Mouse (Mus musculus) forebrain, embryonic 14.5 days (tissue): ENCODE data around the gene H2-Eb1. TPM values are rescaled to one million over a fixed set of nuclear protein-coding genes. Genes with fewer than 3 reads are reported as not detected.

Experiments
- polyA plus RNA-seq: library from polyadenylated mRNA; unstranded; fragments of >200 nt; fragmentation: Nextera tagmentation; extraction: Ambion mirVana; gene quantifications from 2 replicates; pipeline ENCODE4 v1.2.1, GENCODE M21; 2014

The H2-Eb1 gene
- polyA plus RNA-seq, 1 experiment from 2014 or later, result 0.85 TPM

Other genes starting within 250 kb of the H2-Eb1 start
- 0.22 TPM in 1 of 2 replicates, not detected in the other for gene H2-Oa, start 213.5 kb upstream of the H2-Eb1 start, polyA plus RNA-seq
- gene H2-DMa, start 186.3 kb upstream of the H2-Eb1 start, polyA plus RNA-seq, result 11.0 and 11.6 TPM in 2 replicates
- gene Brd2, start 183.2 kb upstream of the H2-Eb1 start, polyA plus RNA-seq, result 118 and 137 TPM in 2 replicates
- gene H2-DMb2, start 162.6 kb upstream of the H2-Eb1 start, polyA plus RNA-seq, result 0.18 and 0.36 TPM in 2 replicates
- gene H2-DMb1, start 152.8 kb upstream of the H2-Eb1 start, polyA plus RNA-seq, result 0.66 and 1.2 TPM in 2 replicates
- gene Tap1, start 118.3 kb upstream of the H2-Eb1 start, polyA plus RNA-seq, result 1.1 and 1.2 TPM in 2 replicates
- gene Psmb9, start 118.1 kb upstream of the H2-Eb1 start, polyA plus RNA-seq, result 0.58 and 1.0 TPM in 2 replicates
- 1.8 and 2.7 TPM in 2 replicates for gene Psmb8, start 108.1 kb upstream of the H2-Eb1 start, polyA plus RNA-seq
- 0.28 and 0.61 TPM in 2 replicates for gene Tap2, start 102.3 kb upstream of the H2-Eb1 start, polyA plus RNA-seq
- 0.18 TPM in 1 of 2 replicates, not detected in the other for gene H2-Ob, start 67.0 kb upstream of the H2-Eb1 start, polyA plus RNA-seq
- 1.4 and 2.1 TPM in 2 replicates for gene H2-Ab1, start 48.2 kb upstream of the H2-Eb1 start, polyA plus RNA-seq
- 0.25 and 0.27 TPM in 2 replicates for gene H2-Aa, start 18.0 kb upstream of the H2-Eb1 start, polyA plus RNA-seq
- gene H2-Eb2, start 19.8 kb downstream of the H2-Eb1 start, polyA plus RNA-seq, result not detected in 2 replicates
- gene Btnl2, start 49.0 kb downstream of the H2-Eb1 start, polyA plus RNA-seq, result not detected in 2 replicates
- not detected in 2 replicates for gene Btnl1, start 71.3 kb downstream of the H2-Eb1 start, polyA plus RNA-seq
- 3.7 and 4.2 TPM in 2 replicates for gene BC051142, start 93.0 kb downstream of the H2-Eb1 start, polyA plus RNA-seq
- not detected in 2 replicates for gene Btnl4, start 171.5 kb downstream of the H2-Eb1 start, polyA plus RNA-seq
- gene Btnl6, start 211.5 kb downstream of the H2-Eb1 start, polyA plus RNA-seq, result not detected in 2 replicates